Mouse (Mus musculus): ENCODE data around the gene E4f1.

E4f1 gene

GRCm38 (mm10) chr17:24481027-24481815 lies 11.1 kb upstream of the E4f1 start:
- DNase-seq = no peak

GRCm38 (mm10) chr17:24480201-24480826 lies 10.2 kb upstream of the E4f1 start:
- DNase-seq = no peak

- no peak for DNase-seq
Observed at GRCm38 (mm10) chr17:24479431-24479830, 9.3 kb upstream of the E4f1 start.

GRCm38 (mm10) chr17:24478663-24479380 lies 8.7 kb upstream of the E4f1 start, which contains the start of gene Mlst8:
Gene Mlst8, minus strand, starts transcription at chr17:24479078.
- peak; percentile 97 for DNase-seq

- DNase-seq = no peak
Observed at GRCm38 (mm10) chr17:24477985-24478600, 8.0 kb upstream of the E4f1 start.

GRCm38 (mm10) chr17:24477053-24477984 lies 7.2 kb upstream of the E4f1 start:
- no peak for DNase-seq

GRCm38 (mm10) chr17:24476022-24476776 lies 6.1 kb upstream of the E4f1 start:
- DNase-seq = no peak

GRCm38 (mm10) chr17:24475586-24475985 lies 5.5 kb upstream of the E4f1 start:
- no peak for DNase-seq

GRCm38 (mm10) chr17:24474557-24474956 lies 4.4 kb upstream of the E4f1 start:
- DNase-seq = no peak

GRCm38 (mm10) chr17:24473612-24474275 lies 3.6 kb upstream of the E4f1 start, which contains the start of gene Bricd5:
Gene Bricd5, plus strand, starts transcription at chr17:24473884.
- DNase-seq = no peak

- no peak for DNase-seq
Observed at GRCm38 (mm10) chr17:24472512-24472911, 2.4 kb upstream of the E4f1 start.

GRCm38 (mm10) chr17:24470701-24471527 lies 801 bp upstream of the E4f1 start:
- peak; percentile 34 for DNase-seq

GRCm38 (mm10) chr17:24469336-24469909 lies 690 bp downstream of the E4f1 start:
- DNase-seq = no peak

- no peak for DNase-seq
Observed at GRCm38 (mm10) chr17:24468636-24469246, 1.4 kb downstream of the E4f1 start.

- DNase-seq = no peak
Observed at GRCm38 (mm10) chr17:24463374-24464133, 6.6 kb downstream of the E4f1 start.

- DNase-seq = no peak
Observed at GRCm38 (mm10) chr17:24462932-24463331, 7.2 kb downstream of the E4f1 start.

GRCm38 (mm10) chr17:24461580-24461979 lies 8.5 kb downstream of the E4f1 start:
- DNase-seq = no peak
